Mouse (Mus musculus) heart, postnatal 25 days (tissue): Measurements from ENCODE around the gene Tor4a. TPM values are rescaled to one million over a fixed set of nuclear protein-coding genes. Genes with fewer than 3 reads are reported as not detected.

ENCODE experiments used
- DNase-seq: peaks from one replicate; pipeline ENCODE4 v3.0.0; 2022; ENCODE audit warnings: low spot score
- intact Hi-C: fragments of 180-260 bp; cut with DNase I; formaldehyde crosslinking; loops from one replicate; pipeline ENCODE4 v1.15.1; 2025
- total RNA-seq, 2 experiments: library from RNA; stranded (reverse); gene quantifications; 2 replicates each; pipeline ENCODE4 v1.2.3; 2021

The Tor4a gene
- total RNA-seq, 2 experiments from 2014 or later: 4.1 to 4.2 TPM

- intact Hi-C loops: loop anchor here (5.0 kb wide), 1 partner anchor 65 kb away; no protein-coding TSS in a partner anchor
Measured at GRCm38 (mm10) chr2:25226864-25227263, 30.2 kb upstream of the Tor4a start.

DNA sequence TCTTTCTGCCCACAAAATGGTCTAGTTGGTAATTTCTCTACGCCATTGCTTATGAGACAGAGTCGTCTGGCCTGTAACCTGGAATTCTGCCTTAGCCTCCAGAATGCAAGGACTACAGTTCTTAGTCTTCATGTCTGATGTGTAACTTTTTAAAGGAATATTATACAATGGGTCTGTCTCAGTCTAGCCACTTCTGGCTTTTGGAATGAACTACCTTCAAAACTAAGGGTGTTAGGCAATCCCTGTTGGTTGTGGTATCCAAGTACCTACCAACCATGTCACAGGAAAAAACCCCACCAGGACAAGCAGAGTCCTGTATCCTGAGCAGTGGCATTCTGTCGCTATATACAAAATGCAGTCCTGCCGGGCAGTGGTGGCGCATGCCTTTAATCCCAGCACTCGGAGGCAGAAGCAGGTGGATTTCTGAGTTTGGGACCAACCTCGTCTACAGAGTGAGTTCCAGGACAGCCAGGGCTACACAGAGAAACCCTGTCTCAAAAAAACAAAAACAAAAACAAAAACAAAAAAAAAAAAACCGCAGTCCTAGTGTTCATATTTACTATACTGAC is 29.2 kb upstream of the Tor4a start:
- no peak for DNase-seq
- intact Hi-C loops: loop anchor here (2.0 to 5.0 kb wide), 2 partner anchors 15 to 66 kb away; partner anchors contain the start of gene Nelfb

More at GRCm38 (mm10) chr2:25226864-25227263, 30.2 kb upstream of the Tor4a start:
- no peak for DNase-seq

DNA sequence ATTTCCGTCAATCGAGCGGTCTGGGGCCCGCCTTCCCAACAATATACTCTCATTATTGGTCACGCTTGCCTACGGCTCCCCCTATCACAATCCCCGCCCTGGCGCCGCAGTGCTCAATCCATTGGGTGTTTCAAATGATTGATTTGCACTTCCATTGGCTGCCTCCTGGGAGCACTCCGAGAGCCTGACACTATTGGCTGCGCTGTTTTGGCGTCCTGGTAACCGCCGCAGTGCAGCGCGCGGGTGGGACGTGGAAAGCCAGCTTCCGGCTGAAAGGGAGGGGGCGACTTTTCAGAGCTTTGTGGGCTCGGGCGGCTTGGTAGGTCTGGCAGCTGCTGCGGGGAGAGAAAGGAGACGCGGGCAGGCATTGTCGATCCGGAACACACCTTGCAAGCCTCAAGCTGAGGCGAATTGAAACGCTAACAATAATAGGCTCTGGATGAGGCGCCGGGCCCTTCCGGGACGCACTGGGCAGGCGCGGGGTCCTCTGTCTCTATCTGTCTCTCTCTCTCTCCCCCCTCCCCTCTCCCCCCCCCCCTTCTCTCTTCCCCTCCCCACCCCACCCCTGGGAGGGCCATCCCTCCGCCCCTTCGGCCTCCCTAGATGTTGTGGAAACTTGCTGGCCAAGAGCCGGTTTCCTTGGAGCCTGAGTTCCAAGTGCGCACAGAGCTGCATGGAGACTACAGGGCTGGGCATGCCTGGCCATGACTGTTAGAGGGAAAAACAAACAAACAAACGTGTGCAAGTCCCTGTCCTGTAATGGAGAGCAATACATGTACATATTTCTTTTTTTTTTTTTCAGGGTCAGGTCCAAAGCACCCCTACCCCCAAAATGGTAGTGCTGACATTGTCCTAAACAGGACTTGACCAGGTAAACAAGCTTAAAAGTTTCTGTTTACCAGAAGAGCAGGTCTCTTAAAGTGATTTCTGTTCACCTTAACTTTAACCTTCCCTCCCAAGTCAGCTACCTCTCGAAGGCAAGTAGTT is 28.4 kb upstream of the Tor4a start:
- intact Hi-C loops: loop anchor here (2.0 to 5.0 kb wide), 2 partner anchors 14 to 67 kb away; partner anchors contain the start of gene Nelfb
- peak; percentile 99 for DNase-seq

DNA sequence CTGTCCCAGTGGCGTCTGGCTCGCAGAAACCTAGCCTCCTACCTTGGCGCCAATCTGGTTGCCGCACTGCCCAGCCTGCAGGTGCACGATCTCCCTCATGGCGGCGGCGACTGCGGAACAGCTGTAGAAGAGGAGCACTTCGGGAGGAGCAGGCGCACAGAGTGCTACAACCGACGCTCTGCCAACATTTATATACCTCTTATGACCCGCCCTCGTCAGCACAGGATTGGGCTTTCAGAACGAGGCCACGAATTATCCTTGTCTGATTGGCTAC is 27.7 kb upstream of the Tor4a start, which contains the start of gene Tubb4b:
Gene Tubb4b (minus strand): TSS at position 211 of the 274 bp plus-strand sequence.
- intact Hi-C loops: loop anchor here (2.0 kb wide), 1 partner anchor 14 kb away; the partner anchor contains the start of gene Nelfb
- DNase-seq: no peak

DNA sequence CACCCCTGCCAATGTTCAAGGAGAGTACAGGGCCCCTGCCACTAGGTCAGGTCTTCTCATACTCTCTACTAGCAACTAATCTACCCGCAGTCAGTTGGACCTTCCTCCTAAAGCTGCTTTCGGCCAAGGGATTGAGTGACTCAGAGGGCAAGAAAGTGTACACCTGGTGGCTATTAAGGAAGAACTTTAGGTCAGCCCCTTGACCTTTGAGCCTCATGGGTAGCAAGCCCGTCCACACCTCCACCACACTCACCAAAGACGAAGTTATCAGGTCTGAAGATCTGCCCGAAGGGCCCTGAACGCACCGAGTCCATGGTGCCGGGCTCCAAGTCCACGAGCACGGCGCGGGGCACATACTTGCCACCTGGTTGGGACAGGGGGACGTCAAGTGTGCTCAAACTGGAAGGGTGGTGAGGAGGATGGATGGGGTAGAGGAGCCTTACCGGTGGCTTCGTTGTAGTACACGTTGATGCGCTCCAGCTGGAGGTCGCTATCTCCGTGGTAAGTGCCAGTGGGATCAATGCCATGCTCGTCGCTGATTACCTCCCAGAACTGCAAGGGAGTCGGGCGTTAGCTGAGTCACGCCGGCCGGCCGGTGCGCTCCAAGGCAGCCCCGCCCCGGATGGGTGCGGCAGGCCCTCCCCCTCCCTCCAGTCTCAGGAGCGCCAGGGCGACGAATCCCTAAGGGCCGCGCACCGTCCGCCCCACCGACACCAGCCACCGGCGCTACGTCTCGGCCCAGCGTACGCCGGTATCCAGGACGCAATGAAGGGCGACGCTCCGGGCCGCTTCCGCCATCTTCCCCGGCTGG is 27.2 kb upstream of the Tor4a start:
- DNase-seq: peak; percentile 76
- intact Hi-C loops: loop anchor here (2.0 kb wide), 1 partner anchor 13 kb away; the partner anchor contains the start of gene Nelfb

DNA sequence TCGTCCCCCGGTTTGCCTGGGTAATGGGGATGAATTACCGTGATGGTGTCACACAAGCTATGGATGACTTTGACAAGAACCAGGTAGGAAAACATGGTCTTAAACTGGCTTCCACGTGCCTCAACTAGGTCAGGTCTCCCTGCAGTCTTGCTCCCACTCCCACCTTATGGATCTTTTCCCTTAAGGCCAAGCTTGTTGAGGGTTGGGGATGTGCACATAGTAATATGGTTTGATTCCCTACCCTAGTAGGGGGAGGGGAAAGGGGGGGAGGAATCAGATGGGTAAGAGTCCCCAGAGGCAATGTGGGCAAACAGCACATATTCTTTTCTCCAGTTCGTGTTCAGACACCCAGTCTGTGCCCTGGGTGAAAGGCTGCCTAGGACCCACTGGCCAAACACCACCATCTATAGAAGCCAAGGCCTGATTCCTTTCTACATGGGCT is 24.7 kb upstream of the Tor4a start:
- no peak for DNase-seq
- intact Hi-C loops: no loop called here

DNA sequence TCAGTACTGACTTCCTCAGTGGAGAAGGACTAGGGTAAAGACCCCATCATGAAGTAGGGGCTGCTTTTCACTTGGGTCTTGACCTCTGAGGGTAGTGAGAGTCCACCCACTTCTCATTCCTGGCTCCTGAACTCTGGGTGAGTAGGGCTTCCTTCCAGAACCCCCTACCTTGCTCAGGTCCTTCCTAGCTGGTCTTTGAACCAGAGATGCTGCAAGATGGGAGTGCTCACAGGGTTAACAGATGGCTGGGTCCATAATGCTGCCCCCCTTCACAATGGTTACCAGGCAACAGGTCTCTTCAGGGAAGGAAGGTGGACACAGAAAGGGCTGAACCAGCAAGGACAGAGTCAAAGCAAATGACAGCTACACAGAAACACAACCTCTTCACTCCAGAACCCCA is 21.8 kb upstream of the Tor4a start, which contains the start of gene Fam166a:
Gene Fam166a (plus strand): TSS at position 301 of the 400 bp plus-strand sequence.
- intact Hi-C loops: no loop called here
- DNase-seq: no peak

- no peak for DNase-seq
- intact Hi-C loops: no loop called here
Measured at GRCm38 (mm10) chr2:25217666-25218065, 21.0 kb upstream of the Tor4a start.

DNA sequence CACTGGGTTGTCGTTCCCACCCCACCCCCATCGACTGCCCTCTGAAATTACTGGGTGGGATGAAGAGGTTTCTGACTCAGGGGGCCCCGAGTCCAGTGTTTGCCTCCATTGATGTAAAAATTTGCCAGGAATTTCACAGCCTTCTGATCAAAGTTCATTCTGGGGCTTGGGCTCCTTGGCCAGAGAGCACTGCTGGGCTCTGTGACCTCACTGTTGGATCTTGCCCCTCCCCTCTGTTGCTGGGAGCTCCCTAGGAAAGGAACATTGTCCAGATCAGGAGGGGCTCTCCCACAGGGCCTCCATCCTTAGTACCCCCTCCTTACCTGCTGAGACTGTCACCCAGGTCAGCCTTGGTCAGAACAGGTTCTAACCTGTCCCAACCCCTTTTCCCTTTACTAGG is 17.8 kb upstream of the Tor4a start, which contains the start of gene Stpg3:
Gene Stpg3 (minus strand): TSS at position 194 of the 400 bp plus-strand sequence.
- intact Hi-C loops: no loop called here
- no peak for DNase-seq

GRCm38 (mm10) chr2:25213266-25213865 is 16.7 kb upstream of the Tor4a start:
- no peak for DNase-seq
- intact Hi-C loops: no loop called here

DNA sequence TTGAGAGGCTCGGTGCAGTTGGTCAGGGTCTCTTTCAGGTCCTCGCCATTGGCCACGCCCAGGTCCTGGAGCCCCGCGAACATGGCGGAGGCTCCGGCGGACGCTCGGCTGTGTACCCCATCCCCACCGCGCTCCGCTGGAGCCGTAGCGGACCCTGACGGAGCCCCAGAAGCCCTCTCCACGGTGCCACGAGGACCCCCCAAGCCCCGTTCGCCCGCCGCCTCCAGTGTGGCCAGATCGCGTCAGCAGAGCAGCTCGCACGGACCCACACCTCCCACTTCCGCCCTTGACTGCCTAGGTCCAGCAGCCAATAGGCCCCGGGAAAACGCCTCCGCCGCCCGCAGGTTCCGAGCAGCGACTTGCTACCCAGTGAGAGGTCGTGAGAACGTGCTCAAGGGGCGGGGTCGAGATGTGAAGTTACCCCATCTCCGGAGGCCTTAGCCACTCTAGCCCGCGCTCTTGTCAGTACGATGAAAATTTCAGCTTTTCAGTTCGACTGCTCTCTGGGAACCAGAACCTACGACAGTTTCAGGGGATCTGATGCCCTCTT is 14.5 kb upstream of the Tor4a start, which contains the start of gene Nelfb:
Gene Nelfb (minus strand): TSS at position 369 of the 550 bp plus-strand sequence.
- DNase-seq: peak; percentile 84
- intact Hi-C loops: loop anchor here (2.0 kb wide), 1 partner anchor 14 kb away; the partner anchor contains the start of gene Tubb4b

DNA sequence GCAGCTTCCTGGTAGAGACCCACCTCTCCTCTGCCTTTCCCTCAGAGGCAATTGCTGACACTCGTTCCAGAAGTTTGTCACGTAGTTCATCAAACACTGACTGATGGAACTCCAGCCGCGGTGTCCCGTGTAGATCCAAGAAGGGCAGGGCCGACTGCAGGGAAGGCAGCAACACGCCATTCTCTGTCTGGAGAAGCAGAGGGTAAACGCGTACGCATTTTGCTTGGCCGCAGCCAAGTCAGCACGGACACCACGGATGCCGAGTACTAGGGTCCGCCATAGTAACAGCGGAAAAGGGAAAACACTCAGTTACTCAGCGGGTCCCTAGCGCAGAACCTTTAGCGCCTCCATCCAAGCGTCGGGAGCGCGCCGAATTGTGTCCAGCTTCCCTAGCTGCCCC is 14.0 kb upstream of the Tor4a start:
- intact Hi-C loops: loop anchor here (2.0 kb wide), 1 partner anchor 14 kb away; the partner anchor contains the start of gene Tubb4b
- no peak for DNase-seq

- intact Hi-C loops: no loop called here
- DNase-seq: no peak
Measured at GRCm38 (mm10) chr2:25207593-25207992, 10.9 kb upstream of the Tor4a start.

- DNase-seq: no peak
- intact Hi-C loops: no loop called here
Measured at GRCm38 (mm10) chr2:25203631-25204214, 7.0 kb upstream of the Tor4a start.

DNA sequence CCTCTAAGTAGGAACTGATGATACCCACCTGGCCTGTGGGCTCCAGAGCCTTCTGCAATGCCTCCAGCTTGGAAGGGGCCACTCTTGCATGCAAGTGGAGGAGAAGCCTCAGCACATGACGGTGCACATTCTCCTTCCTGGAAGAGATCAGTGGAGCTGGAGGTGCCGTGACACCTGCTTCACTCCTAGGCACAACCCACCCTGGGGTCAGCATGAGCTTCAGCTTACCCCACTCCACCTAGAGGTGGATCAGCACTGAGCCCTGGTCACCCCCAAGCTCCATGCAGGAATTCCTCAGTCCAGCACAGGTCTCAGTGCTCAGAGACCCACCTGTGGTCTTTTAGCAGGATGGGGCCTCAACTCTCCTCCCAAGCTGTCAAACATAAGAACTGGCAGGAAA is 3.9 kb upstream of the Tor4a start:
- no peak for DNase-seq

DNA sequence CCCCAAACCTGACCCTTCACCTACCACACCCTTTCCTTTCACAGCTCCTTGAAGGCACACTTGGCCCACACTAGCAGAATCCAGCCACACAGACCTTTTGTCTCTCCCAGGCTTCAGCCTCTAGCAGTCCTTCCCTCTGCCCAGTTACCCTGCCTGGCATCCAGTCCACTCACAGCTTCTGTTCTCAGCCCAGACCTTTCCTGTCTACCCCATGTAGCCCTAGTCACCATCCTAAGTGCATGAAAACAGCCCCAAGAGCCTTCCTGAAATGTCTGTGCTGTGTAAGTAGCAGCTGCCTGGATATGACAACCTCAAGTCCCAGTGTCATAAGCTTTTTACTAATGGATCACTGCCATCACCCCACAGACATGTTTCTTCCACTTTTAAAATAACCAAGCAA is 1.3 kb upstream of the Tor4a start:
- no peak for DNase-seq

More for the DNA sequence above, 3.9 kb upstream of the Tor4a start:
- intact Hi-C loops: no loop called here

DNA sequence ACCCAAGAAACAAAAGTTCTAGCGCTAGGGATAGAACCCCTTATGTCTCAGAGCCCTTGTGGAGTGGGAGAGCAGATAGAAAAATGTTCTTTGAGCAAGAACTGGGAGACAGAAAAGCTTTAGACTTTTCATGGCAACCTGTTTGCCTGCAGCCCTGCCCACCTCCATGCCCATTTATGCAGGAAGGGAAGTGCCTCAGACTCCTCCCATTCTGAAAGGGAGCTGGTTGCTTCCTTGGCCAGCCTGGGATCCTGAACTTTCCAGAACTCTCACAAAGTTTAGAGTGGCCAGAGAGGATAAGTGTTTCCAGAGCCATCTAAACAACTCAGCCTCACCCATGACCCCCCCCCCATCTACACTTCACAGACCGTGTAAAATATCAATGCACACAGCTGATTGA is 505 bp upstream of the Tor4a start:
- intact Hi-C loops: no loop called here
- DNase-seq: no peak

More for the DNA sequence above, 1.3 kb upstream of the Tor4a start:
- intact Hi-C loops: no loop called here
